Mouse (Mus musculus): ENCODE data around the gene Vangl2. TPM values are rescaled to one million over a fixed set of nuclear protein-coding genes. Genes with fewer than 3 reads are reported as not detected.

Vangl2 gene
- polyA plus RNA-seq, 1 experiment, result not detected

DNA sequence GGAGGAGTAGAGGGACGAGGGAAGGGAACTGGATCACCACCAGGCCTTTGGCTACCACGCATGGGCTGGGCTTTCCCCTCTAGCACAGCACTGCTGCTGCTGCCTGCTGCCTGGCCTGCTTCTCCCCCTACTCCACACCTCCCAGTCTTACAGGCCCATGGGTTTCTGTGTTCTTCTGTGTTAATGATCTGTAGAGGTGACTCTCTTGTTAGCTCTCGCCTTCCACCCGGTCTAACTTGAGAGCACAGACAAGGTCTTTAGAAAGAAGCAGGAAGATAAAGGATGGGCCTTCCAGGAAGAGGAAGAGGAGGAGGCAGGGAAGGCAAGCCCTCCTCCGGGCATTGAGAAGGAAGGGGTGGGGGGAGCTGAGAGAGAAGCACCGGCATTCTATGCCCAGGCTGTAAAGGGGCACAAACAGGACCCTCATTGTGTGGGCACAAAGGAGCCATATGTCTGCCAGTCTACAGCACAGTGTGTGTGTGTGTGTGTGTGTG lies 20.0 kb upstream of the Vangl2 start:
- H3K4me3 ChIP-seq (ENCODE audit: insufficient read depth, low read depth, low read length), result no peak overlapping the region
- 39% methylated on average over 6 of the region's 6 CpGs for WGBS
- H3K27ac ChIP-seq (ENCODE audit: insufficient read depth, low read depth, low read length), result no peak overlapping the region

DNA sequence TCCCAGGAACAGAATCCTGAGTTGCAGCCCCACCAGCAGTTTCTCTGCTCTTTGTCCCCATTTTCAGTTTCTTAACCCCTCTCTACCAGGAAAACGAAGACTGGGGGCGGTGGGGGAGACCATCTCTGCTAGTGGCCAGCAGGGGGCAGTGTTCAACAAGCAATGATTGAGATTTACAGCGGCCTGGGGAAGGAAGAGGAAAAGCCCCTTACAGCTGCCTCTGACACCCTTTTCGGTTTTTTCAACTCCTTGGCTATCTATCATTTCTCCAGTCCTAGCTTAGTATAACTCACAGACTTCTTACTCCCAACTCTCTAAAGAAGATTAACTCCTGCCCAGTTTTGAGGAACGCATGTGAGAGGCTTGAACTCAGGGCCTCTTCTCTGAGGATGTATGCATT lies 18.7 kb upstream of the Vangl2 start:
- 19% methylated on average over 5 of the region's 5 CpGs for WGBS
- no peak overlapping the region for H3K4me3 ChIP-seq (ENCODE audit: insufficient read depth, low read depth, low read length)
- TF ChIP-seq POLR2A (IDR thresholded peaks at IDR 0.05; ENCODE audit: insufficient read depth, low read depth, low read length) (no peak), CTCF (IDR thresholded peaks at IDR 0.05; ENCODE audit: insufficient read depth, low read depth, low read length) (peak; percentile 73; the same call in 1 of the 2 replicates)
- peaks cover 8% of the 10 kb centered on the region; the same call in 1 of the 2 replicates for H3K4me1 ChIP-seq (ENCODE audit: control insufficient read depth, insufficient read depth, low read length)
- H3K27ac ChIP-seq (ENCODE audit: insufficient read depth, low read depth, low read length), result no peak overlapping the region

More for the DNA sequence above, 20.0 kb upstream of the Vangl2 start:
- TF ChIP-seq CTCF (IDR thresholded peaks at IDR 0.05; ENCODE audit: insufficient read depth, low read depth, low read length), result no peak
- no peak for TF ChIP-seq POLR2A (IDR thresholded peaks at IDR 0.05; ENCODE audit: insufficient read depth, low read depth, low read length)
- H3K4me1 ChIP-seq (ENCODE audit: control insufficient read depth, insufficient read depth, low read length), result peaks cover 8% of the 10 kb centered on the region; the same call in 1 of the 2 replicates

DNA sequence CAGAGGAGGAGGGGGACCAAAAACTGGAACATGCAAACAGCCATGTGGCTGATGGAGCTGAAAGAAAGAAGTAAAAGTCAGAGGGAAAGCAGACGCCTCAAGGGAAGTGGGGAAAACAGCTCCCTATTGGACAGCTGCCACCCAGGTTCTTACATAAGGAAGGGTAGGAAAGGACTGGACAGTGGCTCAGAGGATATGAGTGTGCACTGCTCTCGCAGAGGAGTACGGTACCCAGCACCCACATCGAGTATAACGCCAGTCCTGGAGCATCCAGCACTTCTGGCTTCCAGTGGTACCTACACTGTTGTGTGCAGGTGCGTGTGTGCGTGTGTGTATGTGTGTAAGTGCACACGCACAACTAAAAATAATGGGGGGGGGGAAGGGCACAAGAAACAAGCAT lies 18.2 kb upstream of the Vangl2 start:
- no peak overlapping the region for H3K4me3 ChIP-seq (ENCODE audit: insufficient read depth, low read depth, low read length)
- H3K27ac ChIP-seq (ENCODE audit: insufficient read depth, low read depth, low read length), result no peak overlapping the region
- no peak for TF ChIP-seq CTCF (IDR thresholded peaks at IDR 0.05; ENCODE audit: insufficient read depth, low read depth, low read length)
- TF ChIP-seq POLR2A (IDR thresholded peaks at IDR 0.05; ENCODE audit: insufficient read depth, low read depth, low read length), result no peak
- H3K4me1 ChIP-seq (ENCODE audit: control insufficient read depth, insufficient read depth, low read length), result peaks cover 8% of the 10 kb centered on the region; the same call in 1 of the 2 replicates
- 78% methylated on average over 8 of the region's 8 CpGs for WGBS

DNA sequence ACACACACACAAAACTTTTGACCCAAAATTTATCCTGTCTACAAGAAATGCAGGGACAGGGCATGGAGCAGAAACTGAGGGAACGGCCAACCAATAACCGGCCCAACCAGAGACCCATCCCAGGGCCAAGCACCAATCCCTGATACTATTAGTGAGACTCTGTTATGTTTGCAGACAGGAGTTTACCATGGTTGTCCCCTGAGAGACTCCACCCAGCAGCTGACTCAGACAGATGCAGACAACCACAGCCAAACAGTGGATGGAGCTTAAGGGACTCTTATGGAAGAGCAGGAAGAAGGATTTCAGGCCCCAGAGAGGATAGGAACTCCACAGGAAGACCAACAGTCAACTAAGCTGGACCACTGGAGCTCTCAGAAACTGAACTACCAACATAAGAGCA lies 1.7 kb upstream of the Vangl2 start:
- no peak for TF ChIP-seq CTCF (IDR thresholded peaks at IDR 0.05; ENCODE audit: insufficient read depth, low read depth, low read length)
- TF ChIP-seq POLR2A (IDR thresholded peaks at IDR 0.05; ENCODE audit: insufficient read depth, low read depth, low read length), result no peak
- no peak overlapping the region for H3K27ac ChIP-seq (ENCODE audit: insufficient read depth, low read depth, low read length)
- 92% methylated on average over 2 of the region's 2 CpGs for WGBS
- H3K4me1 ChIP-seq (ENCODE audit: control insufficient read depth, insufficient read depth, low read length), result peaks cover 13% of the 10 kb centered on the region
- H3K4me3 ChIP-seq (ENCODE audit: insufficient read depth, low read depth, low read length), result no peak overlapping the region

DNA sequence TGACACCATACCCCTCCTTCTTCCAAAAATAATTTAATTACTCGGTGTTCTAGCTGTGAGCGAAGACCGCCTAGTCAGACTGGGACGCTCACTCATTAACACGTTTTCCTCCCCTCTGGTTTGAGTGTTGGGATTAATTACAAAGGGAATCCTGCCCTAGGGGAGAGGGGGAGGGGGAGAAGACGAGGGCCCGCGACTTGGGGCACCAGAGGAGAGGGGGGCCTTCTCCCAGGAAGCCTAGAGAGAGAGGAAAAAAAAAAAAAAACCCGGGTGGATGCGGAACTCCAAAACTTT lies 488 bp downstream of the Vangl2 start:
- TF ChIP-seq CTCF (IDR thresholded peaks at IDR 0.05; ENCODE audit: insufficient read depth, low read depth, low read length), result no peak
- no peak for TF ChIP-seq POLR2A (IDR thresholded peaks at IDR 0.05; ENCODE audit: insufficient read depth, low read depth, low read length)
- peaks cover 20% of the 10 kb centered on the region for H3K4me1 ChIP-seq (ENCODE audit: control insufficient read depth, insufficient read depth, low read length)
- WGBS, result 9% methylated on average over 10 of the region's 10 CpGs
- H3K27ac ChIP-seq (ENCODE audit: insufficient read depth, low read depth, low read length), result peak overlapping the region; percentile 89; the same call in 1 of the 2 replicates
- H3K4me3 ChIP-seq (ENCODE audit: insufficient read depth, low read depth, low read length), result peak overlapping the region; percentile 87; the same call in 1 of the 2 replicates

DNA sequence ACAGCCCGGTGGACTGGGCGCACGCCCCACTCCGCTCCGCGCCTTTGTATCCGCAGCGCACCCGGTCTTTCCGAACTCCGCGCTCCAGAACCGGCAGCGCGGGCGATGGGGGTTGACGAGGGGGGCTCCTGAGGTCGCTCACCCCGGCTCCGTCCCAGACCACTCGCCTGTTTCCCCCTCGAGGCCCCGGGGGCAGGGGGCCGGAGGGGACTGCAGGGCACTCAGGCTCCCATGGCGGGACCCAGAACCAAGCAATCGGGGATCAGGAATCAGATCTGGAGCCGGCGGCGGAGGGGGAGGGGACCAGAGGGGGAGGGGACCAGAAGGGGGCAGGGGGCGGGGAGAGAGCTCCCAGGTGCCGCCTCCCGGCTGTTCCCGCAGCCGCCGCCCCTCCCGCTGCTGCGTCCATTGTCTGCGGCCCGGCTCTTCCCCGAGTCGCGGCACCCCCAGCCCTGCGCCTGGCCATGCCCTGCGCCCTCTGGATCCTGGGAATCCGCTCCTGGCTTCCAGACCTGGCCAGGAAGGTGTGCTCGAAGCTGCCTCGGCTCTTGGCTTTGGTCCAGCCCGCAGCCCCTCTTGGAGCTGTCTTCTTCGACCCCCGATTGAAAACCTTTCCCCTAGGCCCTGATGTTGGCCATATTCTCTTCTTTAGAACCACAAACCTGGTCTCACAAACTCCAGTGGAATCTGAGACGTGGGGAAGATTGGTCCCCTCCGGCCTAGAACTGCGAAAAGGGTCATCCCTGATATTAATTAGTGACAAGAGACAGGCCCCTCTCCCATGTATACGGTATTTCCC lies 1.0 kb downstream of the Vangl2 start:
- peak overlapping the region; percentile 89 for H3K27ac ChIP-seq (ENCODE audit: insufficient read depth, low read depth, low read length)
- H3K4me3 ChIP-seq (ENCODE audit: insufficient read depth, low read depth, low read length), result peak overlapping the region; percentile 87
- 1% methylated on average over 47 of the region's 54 CpGs for WGBS
- H3K4me1 ChIP-seq (ENCODE audit: control insufficient read depth, insufficient read depth, low read length), result peaks cover 25% of the 10 kb centered on the region
- TF ChIP-seq CTCF (IDR thresholded peaks at IDR 0.05; ENCODE audit: insufficient read depth, low read depth, low read length), result no peak
- TF ChIP-seq POLR2A (IDR thresholded peaks at IDR 0.05; ENCODE audit: insufficient read depth, low read depth, low read length), result 0 out of 2 replicates have a peak, but pooled peaks have one; percentile 50

DNA sequence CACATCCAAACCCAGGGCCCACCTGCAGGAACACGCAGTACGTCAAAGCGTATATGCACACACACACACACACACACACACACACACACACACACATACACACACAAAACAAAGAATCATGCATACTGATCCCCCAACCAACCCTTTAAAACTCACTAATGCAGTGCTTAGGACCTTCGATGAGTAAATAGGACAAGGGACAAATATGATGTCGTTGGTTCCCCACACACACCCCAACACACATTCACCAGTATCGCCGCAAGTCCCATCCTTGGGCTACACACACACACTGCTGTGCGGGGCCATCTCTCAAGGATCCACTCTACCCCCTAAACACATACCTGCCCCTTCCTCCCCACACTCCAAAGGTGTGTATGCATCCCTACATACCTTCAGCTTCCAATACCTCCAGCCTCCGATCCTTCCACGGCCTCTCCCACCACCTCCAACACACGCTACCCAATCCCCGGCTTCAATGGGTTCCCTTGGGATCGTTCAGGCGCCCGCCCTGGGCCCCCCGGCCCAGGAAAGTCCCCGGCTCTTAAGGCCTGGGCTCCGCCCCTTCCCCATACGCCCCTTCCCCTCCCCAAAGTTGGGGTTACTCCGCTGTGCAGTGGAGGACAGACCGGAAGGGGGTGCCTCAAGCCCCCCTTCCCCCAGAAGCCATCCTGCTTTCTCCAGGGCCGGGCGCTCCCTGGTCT lies 1.9 kb downstream of the Vangl2 start:
- peaks cover 31% of the 10 kb centered on the region for H3K4me1 ChIP-seq (ENCODE audit: control insufficient read depth, insufficient read depth, low read length)
- no peak overlapping the region for H3K27ac ChIP-seq (ENCODE audit: insufficient read depth, low read depth, low read length)
- TF ChIP-seq POLR2A (IDR thresholded peaks at IDR 0.05; ENCODE audit: insufficient read depth, low read depth, low read length) (no peak), CTCF (IDR thresholded peaks at IDR 0.05; ENCODE audit: insufficient read depth, low read depth, low read length) (no peak)
- 3% methylated on average over 23 of the region's 23 CpGs for WGBS
- H3K4me3 ChIP-seq (ENCODE audit: insufficient read depth, low read depth, low read length), result peak overlapping the region; percentile 87

DNA sequence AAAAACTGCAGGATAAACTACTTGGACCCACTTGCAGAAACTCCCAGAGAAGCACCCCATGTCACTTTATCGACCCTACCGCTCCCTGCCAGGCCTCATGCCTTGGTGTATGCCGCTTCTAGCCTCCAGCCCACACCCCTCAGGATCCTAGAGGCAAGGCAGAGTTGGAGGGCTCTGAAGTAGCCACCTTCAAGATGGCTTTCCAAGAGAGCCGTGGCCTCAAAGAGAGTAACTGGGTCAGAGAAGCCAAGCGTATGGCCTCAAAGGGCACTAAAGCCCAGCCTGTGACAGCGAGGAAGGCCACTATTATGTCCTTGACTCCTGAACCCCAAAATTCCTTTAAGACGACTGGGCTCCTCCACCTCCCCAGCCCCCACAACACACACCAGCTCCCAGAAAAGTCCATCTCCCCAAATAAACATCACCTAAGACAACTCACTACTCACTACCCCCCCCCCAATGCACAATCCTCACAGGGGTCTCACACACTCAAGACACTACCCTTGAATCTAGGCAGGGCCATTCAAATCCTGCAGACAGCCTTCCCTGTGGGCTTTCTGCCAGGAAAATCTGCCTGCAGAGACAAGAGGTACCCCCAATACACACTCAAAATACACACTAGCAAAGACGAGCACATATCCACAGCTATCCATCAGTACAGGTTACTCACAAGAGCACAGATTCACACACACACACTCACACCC lies 2.9 kb downstream of the Vangl2 start:
- H3K27ac ChIP-seq (ENCODE audit: insufficient read depth, low read depth, low read length), result no peak overlapping the region
- WGBS, result 48% methylated on average over 8 of the region's 8 CpGs
- TF ChIP-seq POLR2A (IDR thresholded peaks at IDR 0.05; ENCODE audit: insufficient read depth, low read depth, low read length) (no peak), CTCF (IDR thresholded peaks at IDR 0.05; ENCODE audit: insufficient read depth, low read depth, low read length) (no peak)
- peak overlapping the region; percentile 12; the same call in 1 of the 2 replicates for H3K4me3 ChIP-seq (ENCODE audit: insufficient read depth, low read depth, low read length)
- H3K4me1 ChIP-seq (ENCODE audit: control insufficient read depth, insufficient read depth, low read length), result peaks cover 31% of the 10 kb centered on the region

All from olfactory bulb, adult 2 months (tissue).